Mouse (Mus musculus) testis, adult 2 months (tissue): ENCODE data around the gene Stag1.

Experiments used
- CTCF ChIP-seq: fragments of 200-500 bp; IDR thresholded peaks from 2 replicates; pipeline ENCODE4 v1.5.1; 2012; ENCODE audit warnings: low read depth, mild to moderate bottlenecking, inconsistent platforms, low read length, moderate library complexity; ENCODE audit not compliant: control insufficient read depth, insufficient read depth, insufficient replicate concordance
- POLR2A ChIP-seq: fragments of 200-500 bp; IDR thresholded peaks from 2 replicates; pipeline ENCODE4 v1.6.1; 2012; ENCODE audit warnings: low read depth, mild to moderate bottlenecking, inconsistent platforms, low read length, moderate library complexity; ENCODE audit not compliant: control insufficient read depth

GRCm38 (mm10) chr9:100571511-100571910 lies 26.1 kb upstream of the Stag1 start:
- TF ChIP-seq POLR2A (no peak), CTCF (no peak)
